Mouse (Mus musculus) lung, adult 2 months (tissue): ENCODE measurements around the gene Malrd1.

Experiments
- CTCF ChIP-seq: fragments of 200-500 bp; IDR thresholded peaks from 2 replicates; pipeline ENCODE4 v1.5.1; 2011; ENCODE audit warnings: mild to moderate bottlenecking, low read length, control low read depth; ENCODE audit not compliant: insufficient read depth
- POLR2A ChIP-seq: fragments of 200-500 bp; IDR thresholded peaks from 2 replicates; pipeline ENCODE4 v1.6.1; 2011; ENCODE audit warnings: low read depth, mild to moderate bottlenecking, control low read depth, low read length, borderline replicate concordance; ENCODE audit errors: extremely low read depth

- TF ChIP-seq POLR2A (no peak), CTCF (no peak)
Measured at GRCm38 (mm10) chr2:15656388-15656787, 130.1 kb downstream of the Malrd1 start.
